Mouse (Mus musculus) CH12.LX (cell line): Measurements from ENCODE around the gene Magix. TPM values are rescaled to one million over a fixed set of nuclear protein-coding genes. Genes with fewer than 3 reads are reported as not detected.
"Not testable (repeated sequence)": the region's sequence is repeated elsewhere in the genome, so short reads cannot be mapped to it uniquely, and the experiment has no call there.

Source experiments
- DNase-seq: peaks from one replicate; pipeline ENCODE4 v3.0.0-alpha.2; 2013; ENCODE audit errors: extremely low read depth
- H3K27ac ChIP-seq: 2 replicates; pipeline ENCODE4 v1.5.1; 2012; ENCODE audit warnings: low read depth, mild to moderate bottlenecking, control low read depth, moderate library complexity; ENCODE audit not compliant: insufficient read depth
- H3K27me3 ChIP-seq: replicated peaks from 2 replicates; pipeline ENCODE3; 2012; ENCODE audit warnings: inconsistent platforms
- H3K36me3 ChIP-seq, 2 experiments: replicated peaks in 1 of 2; 2 replicates each; pipeline versions ENCODE3 to v1.6.1; 2012; ENCODE audit warnings: inconsistent platforms in 1 of 2, low read length in 1 of 2, mild to moderate bottlenecking in 1 of 2, mixed read lengths in 1 of 2, moderate library complexity in 1 of 2; ENCODE audit not compliant: control insufficient read depth in 1 of 2, insufficient read depth in 1 of 2
- H3K4me1 ChIP-seq, 2 experiments: 2 replicates each; pipeline ENCODE4 v1.6.1; 2012; ENCODE audit warnings: inconsistent platforms in 1 of 2, moderate library complexity in 1 of 2; ENCODE audit not compliant: insufficient read depth in 2 of 2, control insufficient read depth in 1 of 2
- H3K4me2 ChIP-seq: 2 replicates; pipeline ENCODE4 v1.6.1; 2012; ENCODE audit warnings: low read depth, mild to moderate bottlenecking, control low read depth; ENCODE audit not compliant: poor library complexity, insufficient read depth, severe bottlenecking
- H3K4me3 ChIP-seq, 3 experiments: fragments of 150-350 bp in 1 of 3; sonication (generic) in 1 of 3; replicated peaks in 1 of 3; 2 replicates each; pipeline versions ENCODE3 to v1.5.1; 2011 to 2012; ENCODE audit warnings: low read depth in 2 of 3, low read length in 2 of 3, mild to moderate bottlenecking in 2 of 3, moderate library complexity in 2 of 3, control low read depth in 1 of 3, improper control_type of control experiment in 1 of 3, inconsistent platforms in 1 of 3, mixed read lengths in 1 of 3; ENCODE audit not compliant: poor library complexity in 1 of 3
- H3K79me2 ChIP-seq: replicated peaks from 2 replicates; pipeline ENCODE4 v1.6.1; 2012; ENCODE audit warnings: mild to moderate bottlenecking, moderate library complexity; ENCODE audit not compliant: control insufficient read depth, poor library complexity, insufficient read depth, severe bottlenecking; ENCODE audit errors: extremely low read depth
- H3K9ac ChIP-seq: 2 replicates; pipeline ENCODE4 v1.6.1; 2012; ENCODE audit warnings: low read depth, mild to moderate bottlenecking, control low read depth, moderate library complexity; ENCODE audit not compliant: insufficient read depth
- H3K9me3 ChIP-seq: replicated peaks from 2 replicates; pipeline ENCODE3; 2012; ENCODE audit warnings: low read length, inconsistent platforms, mixed read lengths
- CHD2 ChIP-seq: IDR thresholded peaks from 2 replicates; pipeline ENCODE4 v1.6.1; 2011; ENCODE audit warnings: low read length, improper control_type of control experiment
- E2F4 ChIP-seq: IDR thresholded peaks from 2 replicates; pipeline ENCODE4 v1.6.1; 2011; ENCODE audit warnings: low read depth, low read length, improper control_type of control experiment; ENCODE audit not compliant: insufficient replicate concordance
- ELF1 ChIP-seq: IDR thresholded peaks from 2 replicates; pipeline ENCODE4 v1.6.1; 2014; ENCODE audit warnings: low read depth, mild to moderate bottlenecking, inconsistent platforms, low read length, improper control_type of control experiment
- ETS1 ChIP-seq: conservative IDR thresholded peaks from 2 replicates; pipeline ENCODE4 v1.6.1; 2012; ENCODE audit warnings: low read depth, mild to moderate bottlenecking, inconsistent platforms, low read length, improper control_type of control experiment, moderate library complexity
- GABPA ChIP-seq: IDR thresholded peaks from 2 replicates; pipeline ENCODE4 v1.6.1; 2012; ENCODE audit warnings: low read depth, low read length, improper control_type of control experiment, inconsistent platforms; ENCODE audit not compliant: insufficient replicate concordance
- HCFC1 ChIP-seq: IDR thresholded peaks from 2 replicates; pipeline ENCODE4 v1.6.1; 2012; ENCODE audit warnings: low read depth, mild to moderate bottlenecking, inconsistent platforms, low read length, improper control_type of control experiment
- JUN ChIP-seq: IDR thresholded peaks from 2 replicates; pipeline ENCODE4 v1.6.1; 2011; ENCODE audit warnings: low read depth, mild to moderate bottlenecking, low read length, improper control_type of control experiment, moderate library complexity; ENCODE audit not compliant: insufficient read depth
- JUND ChIP-seq: conservative IDR thresholded peaks from 2 replicates; pipeline ENCODE4 v1.6.1; 2011; ENCODE audit warnings: low read depth, low read length, improper control_type of control experiment
- KAT2A ChIP-seq: IDR thresholded peaks from 2 replicates; pipeline ENCODE4 v1.6.1; 2012; ENCODE audit warnings: low read length, improper control_type of control experiment, inconsistent platforms; ENCODE audit not compliant: insufficient replicate concordance
- MAX ChIP-seq: IDR thresholded peaks from 2 replicates; pipeline ENCODE4 v1.6.1; 2011; ENCODE audit warnings: low read length, improper control_type of control experiment
- MEF2A ChIP-seq: IDR thresholded peaks from 2 replicates; pipeline ENCODE4 v1.6.1; 2014; ENCODE audit warnings: low read depth, mild to moderate bottlenecking, inconsistent platforms, low read length, improper control_type of control experiment, borderline replicate concordance
- MXI1 ChIP-seq: IDR thresholded peaks from 2 replicates; pipeline ENCODE4 v1.6.1; 2011; ENCODE audit warnings: mild to moderate bottlenecking, low read depth, low read length, improper control_type of control experiment
- NELFE ChIP-seq: IDR thresholded peaks from 2 replicates; pipeline ENCODE4 v1.6.1; 2011; ENCODE audit warnings: low read depth, low read length, improper control_type of control experiment
- POLR2A ChIP-seq: IDR thresholded peaks from 2 replicates; pipeline ENCODE4 v1.6.1; 2011; ENCODE audit warnings: low read depth, mild to moderate bottlenecking, improper control_type of control experiment, low read length
- SIN3A ChIP-seq: IDR thresholded peaks from 2 replicates; pipeline ENCODE4 v1.6.1; 2012; ENCODE audit warnings: low read length, improper control_type of control experiment, inconsistent platforms
- UBTF ChIP-seq: IDR thresholded peaks from 2 replicates; pipeline ENCODE4 v1.6.1; 2012; ENCODE audit warnings: low read depth, mild to moderate bottlenecking, inconsistent platforms, low read length, improper control_type of control experiment, moderate library complexity
- USF2 ChIP-seq: conservative IDR thresholded peaks from 2 replicates; pipeline ENCODE4 v1.6.1; 2011; ENCODE audit warnings: low read depth, low read length, improper control_type of control experiment
- ZMIZ1 ChIP-seq: IDR thresholded peaks from 2 replicates; pipeline ENCODE4 v1.6.1; 2012; ENCODE audit warnings: low read depth, mild to moderate bottlenecking, inconsistent platforms, low read length, improper control_type of control experiment
- dilution Hi-C: fragments of 300-500 bp; cut with MboI; formaldehyde crosslinking; loops from 2 replicates; pipeline ENCODE4 v1.14.3; 2020; ENCODE audit warnings: low sequenced_read_pairs; ENCODE audit not compliant: extremely low pct_unique_long_range_greater_than_20kb, extremely low pct_ligation_motif_present
- in situ Hi-C: fragments of 300-500 bp; cut with MboI; formaldehyde crosslinking; loops from 3 replicates; pipeline ENCODE4 v1.14.3; 2019; ENCODE audit warnings: low sequenced_read_pairs, low pct_ligation_motif_present, low pct_unique_long_range_greater_than_20kb, mixed read lengths
- polyA plus RNA-seq: library from polyadenylated mRNA; unstranded; fragments of >175 nt; gene quantifications from 2 replicates; pipeline ENCODE4 v1.2.1, GENCODE M21; 2012; ENCODE audit warnings: low read depth; ENCODE audit not compliant: insufficient read length
- total RNA-seq, 2 experiments: library from RNA; depleted of rRNA; stranded (reverse); fragments of 300-350 nt in 1 of 2; fragments of >200 nt in 1 of 2; gene quantifications; 2 replicates each; pipeline ENCODE4 v1.2.3; 2012 to 2014

Gene Magix
- total and polyA plus RNA-seq, 3 experiments: not detected

DNA sequence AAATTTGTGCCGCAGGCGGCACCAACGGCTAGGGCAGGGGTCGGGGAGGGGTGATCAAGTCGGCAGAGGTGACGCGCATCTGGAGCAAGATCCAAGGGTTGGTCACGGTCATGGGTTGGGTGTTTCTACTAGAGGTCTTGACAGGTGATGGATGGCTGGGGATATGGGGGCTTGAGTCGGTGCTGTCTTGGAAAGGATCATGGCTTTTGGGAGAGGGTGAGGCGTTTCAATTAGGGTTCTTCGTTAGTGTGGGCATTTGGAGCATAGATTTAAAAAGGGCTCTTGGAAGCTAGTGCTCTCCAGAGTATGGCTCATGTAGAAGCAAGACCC, 41.2 kb upstream of the Magix start:
- no peak for TF ChIP-seq GABPA
- peak; percentile 15; the same call in 1 of the 2 replicates for TF ChIP-seq POLR2A
- Histone ChIP-seq H3K27me3 (no peaks in the 10 kb centered on the region), H3K9me3 (no peaks in the 10 kb centered on the region), H3K27ac (no peak overlapping the region), H3K4me2 (0 out of 2 replicates have a peak overlapping the region, but pooled peaks have one; percentile 93), H3K36me3 (peaks cover 24 to 36% of the 10 kb centered on the region in 2 experiments), H3K9ac (peak overlapping the region; percentile 86), H3K4me3 (peak overlapping the region; percentile 68 to 90 (median 75)), H3K4me1 (peaks cover 6 to 14% of the 10 kb centered on the region in 2 experiments), H3K79me2 (peaks cover 9% of the 10 kb centered on the region)
- in situ Hi-C loops: no loop called here
- dilution Hi-C loops: no loop called here
- no peak for DNase-seq

GRCm38 (mm10) chrX:7721514-7722281, 40.6 kb upstream of the Magix start, which contains the start of gene Gm45208:
TSS of gene Gm45208 (plus strand) at chrX:7722245.
- in situ Hi-C loops: no loop called here
- Histone ChIP-seq H3K4me1 (peaks cover 6 to 14% of the 10 kb centered on the region in 2 experiments), H3K9me3 (no peaks in the 10 kb centered on the region), H3K36me3 (peaks cover 18 to 31% of the 10 kb centered on the region in 2 experiments), H3K27me3 (no peaks in the 10 kb centered on the region), H3K4me3 (peak within 1 kb of the TSS; percentile 68 to 90 (median 75)), H3K9ac (peak within 1 kb of the TSS; percentile 86), H3K27ac (peak within 1 kb of the TSS; percentile 40; the same call in 1 of the 2 replicates)
- dilution Hi-C loops: no loop called here
- peak; percentile 53 for DNase-seq
- TF ChIP-seq GABPA (0 out of 2 replicates have a peak, but pooled peaks have one; percentile 25), MEF2A (no peak), ETS1 (no peak), ZMIZ1 (no peak), ELF1 (peak; percentile 66), MXI1 (no peak), SIN3A (peak; percentile 94), UBTF (no peak), NELFE (0 out of 2 replicates have a peak, but pooled peaks have one; percentile 47), KAT2A (peak; percentile 65; the same call in 1 of the 2 replicates), JUN (peak; percentile 40), POLR2A (peak; percentile 53), CHD2 (peak; percentile 33; the same call in 1 of the 2 replicates), E2F4 (no peak), MAX (0 out of 2 replicates have a peak, but pooled peaks have one; percentile 43), JUND (peak; percentile 62; the same call in 1 of the 2 replicates), HCFC1 (peak; percentile 82), USF2 (no peak)
- TF ChIP-seq, all 38 proteins: peak for 11
- Histone ChIP-seq H3K4me2 (peak within 1 kb of the TSS; percentile 93), H3K79me2 (peaks cover 9% of the 10 kb centered on the region)

DNA sequence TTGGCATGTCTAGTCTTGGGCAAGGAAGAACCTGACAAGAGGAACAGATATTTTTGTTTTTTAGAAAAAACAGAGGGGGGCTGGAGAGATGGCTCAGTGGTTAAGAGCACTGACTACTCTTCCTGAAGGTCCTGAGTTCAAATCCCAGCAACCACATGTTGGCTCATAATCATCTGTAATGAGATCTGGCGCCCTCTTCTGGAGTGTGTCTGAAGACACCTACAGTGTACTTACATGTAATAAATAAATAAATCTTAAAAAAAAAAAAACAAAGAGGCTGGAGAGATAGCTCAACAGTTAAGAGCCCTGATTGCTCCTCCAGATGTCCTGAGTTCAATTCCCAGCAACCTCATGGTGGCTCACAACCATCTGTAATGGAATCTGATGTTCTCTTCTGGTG, 35.0 kb upstream of the Magix start:
- H3K36me3 ChIP-seq, H3K4me1 ChIP-seq, H3K79me2 ChIP-seq, H3K9me3 ChIP-seq, H3K4me3 ChIP-seq, H3K27ac ChIP-seq, in situ Hi-C loops, H3K27me3 ChIP-seq, dilution Hi-C loops, H3K9ac ChIP-seq, DNase-seq, H3K4me2 ChIP-seq: not testable (repeated sequence)
